Mouse (Mus musculus) testis, adult 2 months (tissue): ENCODE data around the gene Pdgfa. TPM values are rescaled to one million over a fixed set of nuclear protein-coding genes. Genes with fewer than 3 reads are reported as not detected.

Experiments used
- H3K27ac ChIP-seq: fragments of 200-500 bp; 2 replicates; pipeline ENCODE4 v1.5.1; 2012; ENCODE audit warnings: low read depth, low read length; ENCODE audit not compliant: control insufficient read depth, insufficient read depth
- H3K27me3 ChIP-seq: fragments of 200-500 bp; 2 replicates; pipeline ENCODE4 v1.6.1; 2012; ENCODE audit warnings: mild to moderate bottlenecking, low read length, moderate library complexity; ENCODE audit not compliant: control insufficient read depth, insufficient read depth
- H3K36me3 ChIP-seq: fragments of 200-500 bp; 2 replicates; pipeline ENCODE4 v1.6.1; 2012; ENCODE audit warnings: mild to moderate bottlenecking, low read length; ENCODE audit not compliant: control insufficient read depth, insufficient read depth
- H3K4me1 ChIP-seq: fragments of 200-500 bp; 2 replicates; pipeline ENCODE4 v1.6.1; 2012; ENCODE audit warnings: low read length; ENCODE audit not compliant: control insufficient read depth, insufficient read depth
- H3K4me3 ChIP-seq: fragments of 200-500 bp; 2 replicates; pipeline ENCODE4 v1.5.1; 2012; ENCODE audit warnings: low read depth, mild to moderate bottlenecking, low read length, moderate library complexity, mixed read lengths; ENCODE audit not compliant: control insufficient read depth
- CTCF ChIP-seq: fragments of 200-500 bp; IDR thresholded peaks from 2 replicates; pipeline ENCODE4 v1.5.1; 2012; ENCODE audit warnings: low read depth, mild to moderate bottlenecking, inconsistent platforms, low read length, moderate library complexity; ENCODE audit not compliant: control insufficient read depth, insufficient read depth, insufficient replicate concordance
- POLR2A ChIP-seq: fragments of 200-500 bp; IDR thresholded peaks from 2 replicates; pipeline ENCODE4 v1.6.1; 2012; ENCODE audit warnings: low read depth, mild to moderate bottlenecking, inconsistent platforms, low read length, moderate library complexity; ENCODE audit not compliant: control insufficient read depth
- polyA plus RNA-seq: library from polyadenylated mRNA; depleted of rRNA; stranded (reverse); fragments of >200 nt; gene quantifications from 2 replicates; pipeline ENCODE4 v1.2.3, GENCODE M21; 2012

The Pdgfa gene
- polyA plus RNA-seq, 1 experiment = 10.5 TPM

DNA sequence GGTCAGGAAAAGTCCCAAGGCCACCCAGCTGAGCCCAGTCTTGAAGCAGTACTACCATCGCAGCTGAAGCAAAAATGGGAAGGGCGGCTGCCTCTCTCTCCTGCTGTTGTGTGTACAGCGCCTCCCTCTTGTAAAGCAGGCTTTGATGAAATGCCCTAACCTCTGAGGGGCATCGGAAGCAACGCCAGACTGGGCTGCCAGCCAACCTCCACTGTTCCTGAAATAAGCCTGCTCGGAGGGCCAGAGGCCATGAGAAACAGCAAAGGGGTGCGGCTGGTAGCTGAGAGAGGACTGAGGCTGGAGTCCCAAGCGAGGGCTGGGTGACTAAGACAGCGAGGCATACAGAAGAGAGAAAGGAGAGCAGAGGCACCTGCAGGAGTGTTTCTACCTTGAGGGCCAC, 8.4 kb downstream of the Pdgfa start:
- peaks cover 12% of the 10 kb centered on the region for H3K4me1 ChIP-seq
- H3K36me3 ChIP-seq = no peaks in the 10 kb centered on the region
- no peak overlapping the region for H3K27ac ChIP-seq
- TF ChIP-seq CTCF (no peak), POLR2A (no peak)
- H3K27me3 ChIP-seq = no peaks in the 10 kb centered on the region
- H3K4me3 ChIP-seq = no peak overlapping the region

DNA sequence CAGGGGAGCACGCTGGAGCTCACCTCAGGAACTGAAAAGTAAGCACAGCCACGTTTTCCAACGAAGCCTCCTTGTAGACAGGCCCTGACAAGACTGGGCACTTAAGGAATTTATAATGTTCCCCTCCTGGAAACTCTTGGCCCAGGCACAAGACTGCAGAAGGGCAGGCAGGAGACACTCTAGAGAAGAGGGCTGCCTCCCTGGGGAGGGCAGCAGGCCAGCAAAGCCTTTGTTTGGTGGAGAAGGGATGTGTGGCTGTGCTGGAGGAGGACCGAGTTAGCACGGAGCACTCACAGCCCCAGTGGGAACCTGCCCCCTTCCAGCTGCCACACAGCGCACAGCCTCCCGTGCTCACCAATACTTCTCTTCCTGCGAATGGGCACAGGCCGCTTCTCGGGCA, 9.2 kb downstream of the Pdgfa start:
- Histone ChIP-seq H3K27me3 (no peaks in the 10 kb centered on the region), H3K27ac (no peak overlapping the region), H3K4me1 (peaks cover 6% of the 10 kb centered on the region), H3K4me3 (no peak overlapping the region), H3K36me3 (no peaks in the 10 kb centered on the region)
- TF ChIP-seq POLR2A = no peak
- TF ChIP-seq CTCF = no peak

DNA sequence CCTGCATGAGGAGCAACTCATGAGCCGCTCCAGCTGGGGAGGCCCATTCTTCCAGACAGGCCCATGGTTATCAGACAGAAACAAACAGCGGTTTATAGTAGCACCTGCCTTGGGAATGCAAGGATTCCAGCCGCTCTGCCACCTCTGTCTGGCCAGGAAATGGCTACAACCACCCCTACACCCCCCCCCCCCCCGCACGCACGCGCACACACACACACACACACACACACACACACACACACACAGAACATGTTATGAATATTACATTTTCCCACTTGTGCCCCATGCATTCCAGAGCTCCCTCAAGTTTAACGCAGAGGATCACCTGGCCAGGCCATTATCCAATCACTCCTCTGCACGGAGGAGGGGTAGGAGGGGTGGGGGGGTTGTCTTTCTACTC, 15.2 kb downstream of the Pdgfa start:
- Histone ChIP-seq H3K27me3 (no peaks in the 10 kb centered on the region), H3K4me1 (no peaks in the 10 kb centered on the region), H3K27ac (no peak overlapping the region), H3K4me3 (no peak overlapping the region), H3K36me3 (no peaks in the 10 kb centered on the region)
- TF ChIP-seq CTCF (no peak), POLR2A (no peak)

DNA sequence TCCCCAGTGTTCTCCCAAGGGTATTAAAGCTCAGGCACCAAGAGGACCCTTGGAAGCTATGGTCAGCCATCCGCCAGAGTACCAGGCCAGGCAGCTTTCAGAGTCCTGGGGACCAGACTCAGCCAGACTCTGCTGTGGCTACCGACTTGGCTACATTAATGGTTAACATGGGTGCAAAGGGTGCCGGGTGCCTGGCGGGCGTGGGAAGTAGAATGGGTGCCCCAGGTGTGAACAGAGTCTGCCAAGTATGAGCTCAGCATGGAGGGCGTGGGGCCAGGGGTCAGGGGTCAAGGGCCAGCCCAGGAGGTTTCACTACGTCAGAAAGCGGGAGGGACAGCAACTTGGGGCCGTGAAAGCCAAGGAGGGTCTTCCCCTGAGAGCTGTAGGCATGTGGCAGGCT, 16.6 kb downstream of the Pdgfa start:
- Histone ChIP-seq H3K4me3 (no peak overlapping the region), H3K27me3 (no peaks in the 10 kb centered on the region), H3K36me3 (no peaks in the 10 kb centered on the region), H3K27ac (no peak overlapping the region), H3K4me1 (peaks cover 1% of the 10 kb centered on the region)
- TF ChIP-seq CTCF (no peak), POLR2A (no peak)

DNA sequence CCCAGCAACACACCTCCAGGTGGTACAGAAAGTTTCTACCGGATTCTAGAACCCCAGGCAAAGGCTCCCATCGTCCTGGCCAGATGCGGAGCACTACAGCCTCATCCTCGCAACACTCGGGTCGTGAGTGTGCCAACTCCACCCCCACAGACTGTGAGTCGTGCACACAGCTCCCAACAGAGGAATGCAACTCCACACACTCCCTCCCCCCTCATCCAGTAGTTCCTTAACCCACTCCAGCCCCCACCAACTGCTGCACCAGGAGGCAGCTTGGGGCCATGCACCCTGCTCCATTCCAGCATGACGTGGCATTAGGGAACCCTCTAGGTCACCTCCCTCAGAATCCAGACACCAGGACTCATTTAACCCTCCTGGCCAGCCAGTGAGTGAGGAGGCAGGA, 17.3 kb downstream of the Pdgfa start:
- Histone ChIP-seq H3K4me1 (peaks cover 4% of the 10 kb centered on the region), H3K36me3 (no peaks in the 10 kb centered on the region), H3K4me3 (no peak overlapping the region), H3K27me3 (no peaks in the 10 kb centered on the region), H3K27ac (no peak overlapping the region)
- TF ChIP-seq CTCF (no peak), POLR2A (no peak)

DNA sequence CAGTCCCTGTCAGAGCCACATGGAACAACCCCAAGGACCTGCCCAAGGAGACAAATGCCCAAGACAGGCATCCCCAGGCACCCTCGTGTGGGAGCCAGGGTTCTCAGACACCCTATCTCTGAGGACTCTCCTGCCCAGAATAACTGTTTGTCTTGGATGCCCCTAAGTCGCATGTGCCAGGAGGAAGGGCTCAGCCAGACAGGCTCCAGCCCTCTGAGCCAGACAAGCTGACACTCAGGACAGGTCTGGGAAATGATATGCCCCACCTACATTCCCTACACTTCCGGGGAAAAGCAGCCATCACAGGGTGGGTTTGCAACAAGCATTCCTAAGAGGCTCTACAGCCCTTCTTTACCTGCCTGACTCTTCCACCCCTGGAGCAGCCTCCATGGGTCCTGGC, 19.4 kb downstream of the Pdgfa start:
- H3K36me3 ChIP-seq = no peaks in the 10 kb centered on the region
- H3K4me3 ChIP-seq = no peak overlapping the region
- no peak for TF ChIP-seq CTCF
- no peak for TF ChIP-seq POLR2A
- no peaks in the 10 kb centered on the region for H3K27me3 ChIP-seq
- H3K27ac ChIP-seq = no peak overlapping the region
- peaks cover 6% of the 10 kb centered on the region for H3K4me1 ChIP-seq

DNA sequence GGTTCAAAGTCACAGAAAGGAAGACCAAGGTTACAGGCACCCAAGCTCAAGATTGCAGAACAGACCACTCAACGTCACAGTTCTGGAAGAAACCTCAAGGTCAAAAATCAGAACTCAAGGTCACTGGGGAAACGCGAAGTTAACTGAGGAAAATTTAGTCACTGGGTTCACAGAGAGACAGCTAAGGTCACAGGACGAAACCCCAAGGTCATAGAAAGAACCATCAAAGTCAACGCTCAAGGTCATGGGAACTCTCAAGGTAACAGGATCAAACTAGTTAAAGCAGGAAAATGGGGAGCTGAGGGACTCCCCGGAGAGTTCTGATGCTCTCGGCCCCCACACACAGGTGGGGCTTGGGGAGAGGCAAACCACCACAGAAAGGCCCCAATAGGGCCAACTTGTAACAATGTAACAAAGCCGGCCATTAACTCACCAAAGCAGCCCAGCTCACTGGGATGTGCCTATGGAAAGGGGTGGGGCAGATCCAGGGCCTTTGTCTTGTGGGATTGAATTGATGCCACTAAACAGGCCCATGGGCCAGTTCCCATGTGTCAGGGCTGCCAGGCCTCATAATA, 22.2 kb downstream of the Pdgfa start:
- Histone ChIP-seq H3K27ac (no peak overlapping the region), H3K27me3 (no peaks in the 10 kb centered on the region), H3K36me3 (no peaks in the 10 kb centered on the region), H3K4me3 (no peak overlapping the region), H3K4me1 (peaks cover 6% of the 10 kb centered on the region)
- no peak for TF ChIP-seq POLR2A
- no peak for TF ChIP-seq CTCF

DNA sequence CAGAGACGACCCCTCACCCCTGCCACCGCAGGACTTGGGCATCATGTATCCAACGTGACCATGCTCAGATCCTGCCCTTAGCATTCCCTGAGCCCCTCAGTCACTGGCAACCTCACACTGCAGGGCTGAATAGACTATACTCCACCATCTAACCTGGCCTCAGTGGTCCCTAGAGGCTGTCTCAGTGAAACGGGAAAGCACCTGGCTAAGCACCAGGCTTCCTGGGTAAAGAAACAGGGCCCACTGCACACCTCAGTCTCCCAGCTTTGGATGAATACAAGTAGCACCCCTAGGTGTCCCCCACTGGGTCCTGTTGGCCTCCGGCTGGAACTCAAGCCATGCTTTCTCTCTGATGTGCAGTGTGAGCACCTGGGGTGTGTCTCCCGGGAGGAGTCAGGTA, 23.7 kb downstream of the Pdgfa start:
- Histone ChIP-seq H3K4me3 (no peak overlapping the region), H3K27me3 (no peaks in the 10 kb centered on the region), H3K36me3 (no peaks in the 10 kb centered on the region), H3K27ac (no peak overlapping the region), H3K4me1 (peaks cover 6% of the 10 kb centered on the region)
- TF ChIP-seq CTCF = no peak
- TF ChIP-seq POLR2A = no peak
